Mouse (Mus musculus): ENCODE measurements at regions not wholly inside any gene's neighbourhood (a gene's known extent, or its start where the extent isn't known, plus 50 kb on each side); places are given as distances from the start of the nearest gene placed in this dataset.

DNA sequence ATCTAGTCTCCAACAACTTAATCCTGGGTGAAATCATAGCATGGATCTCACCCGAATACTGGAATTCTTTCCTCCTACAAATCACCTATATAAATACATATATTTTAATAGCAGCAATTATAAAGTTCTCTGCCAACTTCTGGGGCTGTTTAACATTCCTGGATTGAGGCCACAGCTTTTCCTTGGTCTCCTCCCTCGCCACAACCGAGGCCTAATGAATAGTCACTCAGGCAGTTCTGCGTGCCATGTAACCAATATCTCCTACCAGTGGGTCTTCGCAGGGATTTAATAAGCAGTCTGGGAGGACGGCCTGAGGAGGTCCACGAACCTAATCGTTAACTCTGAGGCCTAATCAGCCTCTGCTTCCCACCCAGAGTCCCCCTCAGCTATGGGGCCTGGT, 56.9 kb upstream of the Trabd2b start:
- CTCF ChIA-PET: no interaction called here
- POLR2A ChIA-PET: no interaction called here

DNA sequence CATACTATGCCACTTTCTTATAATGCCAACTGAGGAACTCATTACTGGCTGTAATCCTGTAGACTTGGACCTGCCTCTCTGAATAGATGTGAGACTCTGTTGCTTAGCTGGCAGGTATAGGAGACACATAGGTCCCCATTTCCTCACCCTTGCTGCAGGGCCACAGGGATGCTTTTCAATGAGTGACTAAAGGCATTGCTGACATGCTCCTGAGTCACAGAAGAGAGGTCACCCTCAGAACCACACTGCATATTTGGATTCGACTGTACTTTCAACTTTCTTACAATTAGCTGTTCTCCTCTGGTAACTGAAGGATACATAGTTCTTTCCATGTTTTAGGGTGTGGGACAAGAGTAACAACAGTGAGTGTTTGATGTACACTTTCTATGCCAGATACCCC, 55.2 kb upstream of the Trabd2b start:
- ChIA-PET POLR2A (no interaction called here), CTCF (no interaction called here)

DNA sequence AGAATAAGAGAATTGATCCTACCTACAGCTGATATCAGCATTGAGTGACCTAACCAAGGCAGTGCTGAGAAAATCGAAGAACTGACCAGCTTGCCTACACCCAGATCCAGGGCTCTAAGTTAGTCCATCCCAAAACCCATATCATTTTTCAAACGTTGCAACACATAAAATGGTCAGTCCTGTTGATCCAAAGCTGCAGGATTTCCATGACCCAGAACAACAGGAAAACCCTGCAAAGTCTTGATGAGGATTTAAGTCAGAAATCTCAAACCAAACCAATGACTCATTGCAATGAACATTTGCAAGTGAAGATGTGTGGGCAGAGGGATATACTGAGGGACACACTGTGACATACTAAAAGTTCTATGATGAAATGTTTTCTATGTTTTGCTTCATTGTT, 53.5 kb upstream of the Trabd2b start:
- ChIA-PET POLR2A (no interaction called here), CTCF (no interaction called here)

Data from embryonic stem cell, embryonic (primary cell).